In the genomic region with DNA sequence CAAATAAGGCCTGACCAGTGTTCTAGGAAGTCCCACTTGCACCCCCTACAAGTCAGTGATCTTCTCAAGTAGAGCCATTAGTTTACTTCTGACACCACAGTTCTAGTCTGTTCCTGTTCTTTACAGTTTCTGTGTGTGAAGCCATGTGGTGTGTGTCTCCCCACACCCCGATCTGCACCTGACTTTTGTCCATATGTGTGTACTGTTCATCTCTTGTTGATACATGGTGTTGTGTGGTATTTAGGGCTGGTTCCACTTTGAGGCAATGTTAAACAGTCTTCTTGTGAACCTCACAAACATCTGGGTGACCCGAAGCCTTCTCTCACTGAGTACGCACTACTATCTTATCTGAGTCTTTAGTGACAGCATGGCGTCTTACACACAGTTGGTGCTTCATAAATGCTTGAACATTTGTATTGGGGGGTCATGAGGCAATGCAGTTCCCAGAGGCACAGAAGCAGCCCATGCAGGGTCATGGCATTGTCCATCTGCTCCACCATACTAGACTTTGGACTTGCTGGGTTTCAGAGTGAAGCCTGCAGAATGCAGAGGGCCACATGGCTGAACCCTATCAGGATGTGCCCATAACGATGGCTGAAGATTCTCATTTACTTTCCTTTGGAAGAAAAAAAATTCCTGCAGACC, we compare ENCODE assay signal across 31 mouse cellular contexts. TPM values are rescaled to one million over a fixed set of nuclear protein-coding genes. Genes with fewer than 3 reads are reported as not detected.
A peak's percentile ranks its signal among the peaks of the same experiment; 100 is the strongest.
DNase-seq lines count a peak whose midpoint lies in the region; ATAC-seq lines count a peak whose summit lies in the region.
"Had no signal": no experiment of that assay in that cellular context is flagged by ENCODE, and none has a peak within 500 bp of the region (broad histone marks: within the 10 kb centered on the region; RNA-seq: fewer than 3 reads in every experiment).

No protein-coding gene starts in this region.

- no peak overlapping the region for H3K4me2 ChIP-seq in hindbrain, embryonic 14.5 days (replicated peaks)
- no peak overlapping the region for H3K4me2 ChIP-seq in hindbrain, embryonic 12.5 days (replicated peaks)
- no peak overlapping the region for H3K4me2 ChIP-seq in lung, embryonic 16.5 days (ENCODE audit: low read depth, low read length)
- no peak overlapping the region for H3K4me2 ChIP-seq in limb, embryonic 13.5 days (replicated peaks)
- H3K4me2 ChIP-seq: heart, embryonic 12.5 days; liver, embryonic 15.5 days; neural tube, embryonic 13.5 days had no signal

- H3K4me1 ChIP-seq in hindbrain, embryonic 14.5 days (replicated peaks; ENCODE audit: control insufficient read depth, insufficient read depth, low read length), result no peaks in the 10 kb centered on the region
- H3K4me1 ChIP-seq in hindbrain, embryonic 12.5 days, result no peaks in the 10 kb centered on the region
- no peaks in the 10 kb centered on the region; the same call in 1 of the 2 replicates for H3K4me1 ChIP-seq in lung, embryonic 16.5 days (replicated peaks; ENCODE audit: control insufficient read depth, insufficient read depth, low read length)
- H3K4me1 ChIP-seq in limb, embryonic 13.5 days, result 0 out of 2 replicates have a peak, but pooled peaks cover 3% of the 10 kb centered on the region
- H3K4me1 ChIP-seq: forebrain, embryonic 10.5 days; heart, embryonic 12.5 days; liver, embryonic 15.5 days; midbrain, embryonic 10.5 days; neural tube, embryonic 13.5 days had no signal

- H3K4me3 ChIP-seq in hindbrain, embryonic 14.5 days (replicated peaks; ENCODE audit: low read length), result no peak overlapping the region
- no peak overlapping the region for H3K4me3 ChIP-seq in hindbrain, embryonic 12.5 days
- no peak overlapping the region for H3K4me3 ChIP-seq in lung, embryonic 16.5 days (ENCODE audit: low read length)
- no peak overlapping the region for H3K4me3 ChIP-seq in limb, embryonic 13.5 days
- H3K4me3 ChIP-seq: forebrain, embryonic 10.5 days; heart, embryonic 12.5 days; liver, embryonic 15.5 days; midbrain, embryonic 10.5 days; myocyte; neural tube, embryonic 13.5 days had no signal

- 90% methylated on average over 5 of the region's 5 CpGs for WGBS in hindbrain, embryonic 14.5 days
- 92% methylated on average over 5 of the region's 5 CpGs for WGBS in hindbrain, embryonic 12.5 days
- WGBS in lung, embryonic 16.5 days, result 68% methylated on average over 5 of the region's 5 CpGs
- WGBS in limb, embryonic 13.5 days, result 86% methylated on average over 5 of the region's 5 CpGs

- no peak overlapping the region for H3K27ac ChIP-seq in hindbrain, embryonic 14.5 days
- no peak overlapping the region for H3K27ac ChIP-seq in hindbrain, embryonic 12.5 days
- H3K27ac ChIP-seq in lung, embryonic 16.5 days (ENCODE audit: low read length), result peak overlapping the region; percentile 6; the same call in 1 of the 2 replicates
- no peak overlapping the region for H3K27ac ChIP-seq in limb, embryonic 13.5 days
- H3K27ac ChIP-seq: forebrain, embryonic 10.5 days; liver, embryonic 15.5 days; macrophage; midbrain, embryonic 10.5 days; neural tube, embryonic 13.5 days had no signal

- 0 out of 2 replicates have a peak, but pooled peaks have one; percentile 2 for ATAC-seq in hindbrain, embryonic 14.5 days (ENCODE audit: low FRiP score)
- ATAC-seq in hindbrain, embryonic 12.5 days (ENCODE audit: low FRiP score), result no peak
- peak; percentile 70 for ATAC-seq in lung, embryonic 16.5 days (ENCODE audit: low read depth)
- ATAC-seq in limb, embryonic 13.5 days (ENCODE audit: low FRiP score, low read depth), result 0 out of 2 replicates have a peak, but pooled peaks have one; percentile 15
- ATAC-seq: CD4-positive, CD25-positive, alpha-beta regulatory T cell, adult 4 months; forebrain, postnatal 0 days; inflammation-experienced regulatory T-cells, adult 6 months; midbrain, embryonic 16.5 days had no signal

- no peak overlapping the region for H3K9ac ChIP-seq in hindbrain, embryonic 14.5 days
- no peak overlapping the region for H3K9ac ChIP-seq in hindbrain, embryonic 12.5 days
- no peak overlapping the region for H3K9ac ChIP-seq in lung, embryonic 16.5 days (ENCODE audit: low read length)
- no peak overlapping the region for H3K9ac ChIP-seq in limb, embryonic 13.5 days
- H3K9ac ChIP-seq: forebrain, postnatal 0 days; heart, embryonic 12.5 days; liver, embryonic 15.5 days; neural tube, embryonic 13.5 days had no signal

- no peak for DNase-seq in hindbrain, embryonic 14.5 days (ENCODE audit: low spot score)
- DNase-seq in kidney, postnatal 10 days, result peak; percentile 6
- DNase-seq in kidney, postnatal 36 days, result no peak
- DNase-seq in lung, postnatal 36 days, result no peak
- no peak for DNase-seq in adrenal gland, postnatal 14 days
- DNase-seq: adrenal gland, postnatal 36 days; cerebellum, adult 9-11 months; forebrain, postnatal 0 days; gastrocnemius, postnatal 14 days; heart, adult 18-20 months; liver; thymus, adult 18-20 months; thymus, postnatal 36 days had no signal

- no peaks in the 10 kb centered on the region for H3K27me3 ChIP-seq in hindbrain, embryonic 14.5 days (ENCODE audit: control insufficient read depth, insufficient read depth, low read length)
- no peaks in the 10 kb centered on the region for H3K27me3 ChIP-seq in hindbrain, embryonic 12.5 days
- H3K27me3 ChIP-seq in lung, embryonic 16.5 days (ENCODE audit: control insufficient read depth, insufficient read depth, low read depth, low read length), result no peaks in the 10 kb centered on the region
- no peaks in the 10 kb centered on the region for H3K27me3 ChIP-seq in limb, embryonic 13.5 days
- H3K27me3 ChIP-seq: heart, embryonic 12.5 days; liver, embryonic 15.5 days; neural tube, embryonic 13.5 days had no signal

- H3K9me3 ChIP-seq in hindbrain, embryonic 14.5 days (ENCODE audit: control insufficient read depth, low read length), result no peaks in the 10 kb centered on the region
- H3K9me3 ChIP-seq in hindbrain, embryonic 12.5 days (replicated peaks), result no peaks in the 10 kb centered on the region
- H3K9me3 ChIP-seq in lung, embryonic 16.5 days (ENCODE audit: control insufficient read depth, low read length), result no peaks in the 10 kb centered on the region
- no peaks in the 10 kb centered on the region for H3K9me3 ChIP-seq in limb, embryonic 13.5 days
- H3K9me3 ChIP-seq: forebrain, embryonic 10.5 days; heart, embryonic 12.5 days; liver, embryonic 15.5 days; midbrain, embryonic 10.5 days; neural tube, embryonic 13.5 days had no signal

- H3K36me3 ChIP-seq in hindbrain, embryonic 14.5 days (replicated peaks; ENCODE audit: control insufficient read depth, insufficient read depth), result no peaks in the 10 kb centered on the region
- H3K36me3 ChIP-seq in hindbrain, embryonic 12.5 days, result no peaks in the 10 kb centered on the region
- no peaks in the 10 kb centered on the region for H3K36me3 ChIP-seq in lung, embryonic 16.5 days (ENCODE audit: control insufficient read depth, insufficient read depth, low read length)
- H3K36me3 ChIP-seq in limb, embryonic 13.5 days, result no peaks in the 10 kb centered on the region
- H3K36me3 ChIP-seq: forebrain, embryonic 10.5 days; heart, embryonic 12.5 days; liver, embryonic 15.5 days; midbrain, embryonic 10.5 days; neural tube, embryonic 13.5 days had no signal

RNA-seq across cellular contexts. Expression of gene Scp2d1, which starts 13.3 kb away (rescaled TPM):
- not detected in 2 replicates for polyA plus RNA-seq in hindbrain, embryonic 14.5 days (2014; fragmentation: Nextera tagmentation; extraction: Ambion mirVana)
- not detected in 2 replicates for polyA plus RNA-seq in hindbrain, embryonic 12.5 days (2016; fragmentation: Nextera tagmentation; extraction: Ambion mirVana)
- not detected in 2 replicates for polyA plus RNA-seq in lung, embryonic 16.5 days (2015; fragmentation: Nextera tagmentation; extraction: Ambion mirVana)
- polyA plus RNA-seq in limb, embryonic 13.5 days (2015; fragmentation: Nextera tagmentation; extraction: Ambion mirVana), result not detected in 2 replicates
- not detected in 2 replicates for total RNA-seq in adrenal gland, postnatal 14 days (2021)
- total RNA-seq: adrenal gland, postnatal 36 days; common myeloid progenitor, adult 5-6 weeks; gastrocnemius, postnatal 14 days; heart, adult 18-20 months; heart, postnatal 10 days; left cerebral cortex, postnatal 14 days had no signal
- polyA plus RNA-seq: CD4-positive, CD25-positive, alpha-beta regulatory T cell, adult 4 months; forebrain, embryonic 10.5 days; forebrain, postnatal 0 days; heart, embryonic 12.5 days; hindbrain, embryonic 11.5 days; inflammation-experienced regulatory T-cells, adult 6 months; liver, embryonic 15.5 days; macrophage; midbrain, embryonic 10.5 days; midbrain, embryonic 16.5 days; myocyte; neural tube, embryonic 13.5 days; spleen, adult 2 months had no signal
